Comparison of ENCODE assay signal across 12 mouse cellular contexts in the genomic region with DNA sequence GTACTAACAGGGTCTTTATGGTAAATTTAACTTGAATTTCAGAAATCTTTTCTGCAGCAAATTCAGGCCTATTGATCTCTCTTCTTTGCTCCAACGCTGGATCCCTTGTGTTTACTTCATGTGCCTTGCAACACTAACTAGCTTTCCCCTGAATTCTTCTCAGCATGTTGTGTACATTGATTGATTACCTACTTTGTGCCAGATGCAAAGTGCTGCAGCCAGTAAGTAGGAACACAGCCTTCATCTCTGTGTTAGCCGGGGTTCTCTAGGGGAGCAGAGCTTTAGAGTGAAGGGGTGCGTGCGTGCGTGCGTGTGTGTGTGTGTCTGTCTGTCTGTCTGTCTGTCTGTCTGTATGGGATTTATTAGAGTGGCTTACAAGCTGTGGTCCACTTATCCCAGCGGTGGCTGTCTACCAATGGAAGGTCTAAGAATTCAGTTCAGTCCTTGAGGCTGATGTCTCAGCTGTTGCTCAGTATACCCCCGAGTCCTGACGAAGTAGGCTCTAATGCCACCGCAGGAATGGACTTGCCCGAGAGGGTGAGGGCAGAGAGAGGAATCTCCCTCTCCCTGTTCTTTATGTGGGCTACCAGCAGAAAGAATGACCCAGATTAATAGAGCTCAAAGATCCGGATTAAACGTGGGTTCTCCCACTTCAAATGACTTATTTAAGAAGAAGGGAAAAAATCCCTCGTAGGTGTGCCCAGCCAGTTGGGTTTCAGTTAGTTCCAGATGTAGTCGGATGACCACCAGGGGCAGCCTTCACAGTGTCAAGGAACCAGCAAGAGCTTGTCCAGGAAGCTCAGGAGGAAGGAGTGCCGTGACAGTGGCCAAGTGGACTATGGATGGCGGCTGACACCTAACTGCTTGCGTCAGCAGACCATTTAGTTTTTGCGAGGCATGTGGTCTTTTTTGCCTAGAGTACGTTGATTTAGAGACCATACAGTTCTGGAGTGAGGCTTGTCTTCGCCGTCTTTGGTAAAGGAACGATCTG. TPM values are rescaled to one million over a fixed set of nuclear protein-coding genes. Genes with fewer than 3 reads are reported as not detected.
DNase-seq lines count a peak whose midpoint lies in the region; ATAC-seq and TF ChIP-seq lines count a peak whose summit lies in the region.
"Had no signal": no experiment of that assay in that cellular context is flagged by ENCODE, and none has a peak within 500 bp of the region (broad histone marks: within the 10 kb centered on the region; RNA-seq: fewer than 3 reads in every experiment).

No protein-coding gene starts in this region.

- H3K4me3 ChIP-seq in left cerebral cortex, adult 2 months, result no peak overlapping the region
- H3K4me3 ChIP-seq: forebrain, embryonic 13.5 days; intestine, embryonic 15.5 days had no signal

- DNase-seq in left cerebral cortex, adult 2 months (ENCODE audit: extremely low spot score in 1 of 2, low spot score in 2 of 2), result no peak
- no peak for DNase-seq in left cerebral cortex, postnatal 14 days (ENCODE audit: low spot score in 2 of 2)
- DNase-seq in NIH3T3 (ENCODE audit: low read depth), result peak; percentile 22
- DNase-seq in embryo, embryonic 11 days, result peak; percentile 33
- DNase-seq in kidney, postnatal 4 days, result peak; percentile 27 to 45
- DNase-seq in thymus, postnatal 25 days, result no peak
- no peak for DNase-seq in heart, postnatal 14 days
- DNase-seq: cerebellum, postnatal 36 days; heart, adult 18-20 months had no signal

- H3K27ac ChIP-seq in left cerebral cortex, adult 2 months, result no peak overlapping the region
- H3K27ac ChIP-seq: forebrain, embryonic 13.5 days; intestine, embryonic 15.5 days had no signal

- ATAC-seq in megakaryocyte, adult 5-6 weeks (ENCODE audit: poor library complexity, severe bottlenecking), result no peak
- ATAC-seq: forebrain, embryonic 13.5 days; intestine, embryonic 15.5 days had no signal

- peak; percentile 26 for TF ChIP-seq CTCF in left cerebral cortex, adult 2 months (IDR thresholded peaks at IDR 0.05)

- intact Hi-C loops in left cerebral cortex, adult 2 months (cut with DNase I), result no loop called here
- intact Hi-C loops in left cerebral cortex, postnatal 14 days (cut with DNase I), result loop anchor here (10.0 kb wide), 1 partner anchor 245 kb away; no protein-coding TSS in a partner anchor
- intact Hi-C loops in heart, postnatal 14 days (cut with DNase I), result no loop called here

RNA-seq across cellular contexts. Expression of gene Smarcal1, which starts 27.1 kb away (rescaled TPM):
- total RNA-seq in left cerebral cortex, adult 2 months (2021), result 10 to 100 TPM; 69.0 to 72.4 TPM
- total RNA-seq in left cerebral cortex, postnatal 14 days (2021), result 10 to 100 TPM; 51.9 to 54.1 TPM
- total RNA-seq in heart, postnatal 14 days (2021), result 10 to 100 TPM; 25.6 to 26.2 TPM
- total RNA-seq in megakaryocyte, adult 5-6 weeks (2015), result 16.3 and 18.0 TPM in 2 replicates
- 15.3 and 18.6 TPM in 2 replicates for total RNA-seq in megakaryocyte, adult 5-6 weeks (2017)

Comparison
In these comparisons a context has a peak if more than half of its experiments do, and no peak if none do; other contexts are left out.
1. DNase-seq: peak in NIH3T3 (single experiment), embryo, embryonic 11 days (single experiment) and kidney, postnatal 4 days (2 of 2); none in left cerebral cortex, adult 2 months (0 of 2), left cerebral cortex, postnatal 14 days (0 of 2), thymus, postnatal 25 days (single experiment) and heart, postnatal 14 days (0 of 2).